Mouse (Mus musculus) adipocyte (in vitro differentiated cells): ENCODE measurements around the gene Slc13a1.
"Not testable (repeated sequence)": the region's sequence is repeated elsewhere in the genome, so short reads cannot be mapped to it uniquely, and the experiment has no call there.

Source experiments
- DNase-seq: peaks from one replicate; pipeline ENCODE4 v3.0.0-alpha.2; 2016; ENCODE audit warnings: low spot score

Slc13a1 gene

DNA sequence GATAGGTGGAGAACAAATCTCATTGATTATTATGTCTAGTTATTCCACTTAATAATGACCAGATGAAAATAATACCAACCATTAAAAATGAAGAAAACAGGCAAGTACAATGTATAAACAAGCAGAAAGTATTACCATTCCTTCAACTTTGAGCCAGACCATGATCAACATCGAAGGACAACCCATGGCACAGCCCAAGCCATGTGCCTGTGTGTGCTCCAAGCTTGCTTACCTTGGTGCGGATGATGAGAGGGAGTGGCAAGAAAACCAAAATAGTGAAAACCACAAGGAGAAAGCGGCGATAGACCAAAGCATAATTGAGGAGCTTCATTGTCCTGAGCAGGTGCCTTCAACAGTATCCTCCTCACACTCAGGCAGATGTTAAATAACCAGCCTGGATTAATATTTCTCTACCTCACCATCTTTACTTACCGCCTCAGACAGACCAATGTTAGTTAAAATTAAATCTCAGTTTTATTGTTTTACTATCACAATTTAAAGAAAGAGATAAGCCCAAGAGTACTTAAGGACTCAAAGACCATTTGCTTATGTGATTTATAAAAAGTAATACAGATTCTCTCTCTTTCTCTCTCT is at the start of gene Slc13a1:
Gene Slc13a1, minus strand, starts transcription at position 359 of the 594 bp plus-strand sequence.
- DNase-seq = no peak

DNA sequence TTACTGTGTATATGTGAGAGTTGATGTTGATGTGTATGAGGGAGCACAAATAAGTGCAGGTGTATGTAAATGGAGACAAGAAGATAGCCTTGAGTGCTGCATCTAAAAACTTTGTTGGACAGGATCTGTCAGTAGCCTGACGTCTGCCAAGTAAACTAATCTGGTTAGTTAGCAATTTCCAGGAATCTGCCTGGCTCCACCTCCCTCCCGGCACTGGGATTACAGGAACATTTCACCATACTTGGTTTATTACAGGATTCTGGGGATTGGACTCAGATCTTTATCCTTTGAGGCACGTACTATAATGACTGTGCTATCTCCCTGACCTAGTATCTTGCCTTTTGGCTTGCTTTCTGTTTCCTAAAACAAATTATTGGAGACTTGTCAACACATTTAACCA is 40.0 kb upstream of the Slc13a1 start:
- DNase-seq = no peak

DNA sequence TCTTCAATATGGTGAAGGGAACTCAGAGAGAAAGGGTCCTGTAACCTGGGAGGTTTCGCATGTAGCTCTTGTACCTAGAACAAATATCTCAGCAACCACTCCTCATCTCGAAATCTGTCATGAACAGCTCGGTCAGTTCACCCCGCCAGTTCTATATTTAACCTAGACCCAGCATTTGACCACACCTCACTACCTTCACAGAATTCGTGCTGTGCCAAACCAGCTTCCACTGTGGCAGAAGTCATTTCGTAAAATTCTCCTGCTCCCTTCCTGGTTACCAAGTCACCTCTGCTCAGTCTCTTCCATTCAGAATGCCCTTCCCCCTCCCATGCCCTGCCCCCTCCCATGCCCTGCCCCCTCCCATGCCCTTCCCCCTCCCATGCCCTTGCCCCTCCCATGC is 34.3 kb upstream of the Slc13a1 start:
- DNase-seq = no peak

DNA sequence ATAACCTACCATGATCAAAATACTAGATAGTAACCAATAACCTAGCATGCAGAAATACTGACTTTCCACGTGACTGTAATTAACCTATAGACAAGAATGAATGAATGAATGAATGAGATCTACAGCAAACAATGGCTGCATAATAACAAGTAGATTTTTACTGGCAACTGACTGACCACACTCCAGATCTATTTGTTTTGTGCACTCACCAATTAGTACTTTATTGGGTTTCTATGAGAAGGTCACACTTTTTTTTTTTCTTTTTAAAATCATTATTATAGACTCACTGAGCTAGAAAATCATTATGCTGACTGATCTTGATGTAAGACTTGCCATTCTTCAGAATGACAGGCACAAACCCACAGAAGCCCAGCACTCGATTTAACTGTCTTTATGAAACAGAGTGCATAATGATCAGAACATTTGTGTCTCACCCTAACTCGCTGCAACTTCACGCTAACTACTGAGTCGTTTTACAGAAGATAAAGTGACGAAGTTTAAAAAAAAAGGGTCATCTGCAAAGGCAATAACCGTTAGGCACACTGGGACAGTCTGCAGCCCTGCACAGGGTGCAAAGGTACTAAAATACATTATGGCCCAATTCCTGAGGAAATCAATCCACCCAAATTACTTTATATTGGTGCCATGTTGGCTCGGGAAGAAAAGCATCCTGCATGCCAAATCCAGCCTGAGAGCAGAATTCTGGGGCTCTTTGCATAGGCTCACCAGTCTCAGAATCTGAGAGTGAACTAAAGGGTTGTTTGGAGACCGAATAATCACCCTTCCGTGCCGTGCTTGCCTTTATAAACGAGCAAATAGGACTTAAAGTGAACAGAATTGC is 33.0 kb upstream of the Slc13a1 start:
- DNase-seq = no peak

DNA sequence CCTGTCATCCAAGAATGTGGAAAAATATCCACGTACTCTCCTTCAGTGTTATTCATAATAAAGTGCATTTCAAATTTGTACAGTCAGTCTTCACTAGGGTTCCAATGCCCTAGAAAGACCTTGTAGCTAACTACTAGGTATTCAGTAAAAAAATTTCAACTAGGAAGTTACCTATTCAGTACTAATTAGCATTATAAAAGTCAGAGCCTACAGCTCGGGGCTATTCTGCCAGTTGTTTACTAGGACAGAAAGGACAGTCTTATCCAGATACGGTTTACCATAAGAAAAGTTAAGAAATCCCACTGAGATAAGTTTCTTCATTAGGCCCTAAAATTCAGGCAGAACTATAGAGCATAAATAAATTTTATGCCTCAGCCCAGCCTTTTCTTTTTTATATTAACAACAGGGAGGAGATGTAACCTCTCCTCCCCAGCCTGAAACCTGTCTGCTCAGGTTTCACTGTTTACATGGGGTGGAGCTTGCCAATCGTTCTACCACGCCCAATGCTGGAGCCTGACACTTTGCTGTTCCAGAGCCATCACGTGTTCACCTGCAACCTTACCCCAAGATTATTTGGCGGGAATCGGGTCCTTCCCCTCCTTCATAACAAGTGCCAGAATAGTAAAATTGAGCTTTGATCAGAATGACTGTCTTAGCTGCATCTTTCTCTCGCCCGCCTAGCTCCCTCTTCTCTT is 29.8 kb upstream of the Slc13a1 start:
- not testable (repeated sequence) for DNase-seq

DNA sequence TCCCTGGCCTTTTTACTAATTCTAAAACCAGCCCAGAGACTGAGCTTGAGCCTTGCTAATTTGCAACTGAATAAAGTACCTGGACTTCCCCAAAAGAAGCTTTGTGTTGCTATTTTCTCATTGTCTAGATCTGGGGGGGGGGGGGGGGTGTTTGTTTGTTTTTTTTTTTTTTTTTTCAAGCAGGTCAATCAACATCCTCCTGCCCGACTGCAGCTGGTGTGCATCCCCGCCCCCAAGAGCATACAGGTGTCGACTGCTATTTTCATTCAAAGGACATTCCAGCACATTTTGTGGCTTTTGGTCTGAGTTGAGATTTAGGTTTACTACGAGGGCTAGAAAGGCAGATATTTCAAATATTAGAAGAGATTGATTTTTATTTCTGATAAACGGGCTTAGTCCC is 28.5 kb upstream of the Slc13a1 start:
- DNase-seq = not testable (repeated sequence)

DNA sequence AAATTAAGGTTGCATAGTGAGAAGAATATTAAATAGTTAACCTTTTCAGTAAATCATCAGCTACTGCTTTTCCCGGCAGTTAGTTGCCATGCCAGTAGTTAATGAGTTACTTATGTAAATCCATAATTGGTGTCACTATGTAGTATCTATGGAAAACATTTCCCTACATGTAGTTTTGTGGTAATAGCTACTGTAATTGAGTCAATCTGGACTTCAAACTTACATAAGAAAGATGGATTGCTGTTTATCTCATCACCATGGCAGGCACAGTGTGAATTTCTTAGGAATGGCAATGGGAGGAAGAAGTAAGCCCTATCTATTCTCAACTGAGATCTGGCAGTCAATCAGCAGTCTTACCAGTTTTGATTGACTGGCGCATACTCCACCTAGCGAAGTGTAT is 15.5 kb upstream of the Slc13a1 start:
- DNase-seq = no peak

DNA sequence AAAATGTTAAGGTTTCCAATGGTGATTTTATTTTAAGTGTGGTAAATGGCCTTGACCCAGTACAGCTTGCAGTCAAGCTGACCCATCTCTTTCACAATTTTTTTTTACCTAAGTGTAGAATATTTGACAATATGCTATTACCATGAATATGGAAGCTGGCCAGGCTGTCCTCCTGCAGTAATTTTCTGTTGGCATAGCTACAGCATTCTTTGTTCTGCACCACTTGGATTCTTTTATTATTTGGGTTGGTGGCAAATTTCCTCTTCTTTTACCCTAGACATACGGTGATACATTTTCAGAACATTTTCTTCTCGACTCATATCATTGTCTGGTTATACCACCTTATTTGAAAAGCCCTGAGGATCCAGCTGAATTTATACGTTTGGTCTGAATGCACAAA is 7.5 kb upstream of the Slc13a1 start:
- no peak for DNase-seq

DNA sequence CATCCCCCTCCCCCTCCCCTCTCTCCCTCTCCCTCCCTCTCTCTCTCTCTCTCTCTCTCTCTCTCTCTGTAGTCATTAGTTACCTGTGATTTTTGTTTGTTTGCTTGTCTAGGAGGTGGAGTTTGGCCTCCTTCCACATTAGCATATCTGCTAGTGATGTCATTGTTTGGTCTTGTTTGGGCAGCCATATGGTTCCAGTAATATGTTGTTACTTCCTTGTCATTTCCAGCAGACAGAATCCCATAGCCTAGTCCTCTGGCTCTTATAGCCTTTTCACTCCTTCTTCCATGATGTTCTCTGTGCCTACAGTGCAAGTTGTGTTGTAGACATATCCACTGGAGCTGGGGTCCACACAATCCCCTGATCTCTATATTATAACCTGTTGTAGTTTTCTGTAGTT is 6.1 kb upstream of the Slc13a1 start:
- no peak for DNase-seq

DNA sequence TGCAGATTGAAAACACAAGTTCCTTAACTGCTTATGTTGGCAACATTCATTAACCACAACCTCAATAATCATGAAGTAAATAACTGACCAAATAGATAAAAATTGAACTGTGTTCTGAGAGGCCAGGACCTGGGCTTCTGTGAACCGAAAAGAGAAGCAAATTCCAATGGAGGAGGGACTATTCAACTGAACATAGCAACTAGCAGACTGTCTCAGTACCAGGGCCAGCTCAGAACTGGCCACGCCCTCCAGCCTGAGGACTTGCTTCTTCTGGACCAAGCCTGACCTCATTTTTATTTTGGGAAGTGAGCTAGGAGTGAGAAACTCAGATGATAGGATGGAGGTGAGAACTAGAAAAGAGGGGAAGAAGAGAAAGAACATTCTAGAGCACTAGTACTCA is 4.8 kb upstream of the Slc13a1 start:
- no peak for DNase-seq

DNA sequence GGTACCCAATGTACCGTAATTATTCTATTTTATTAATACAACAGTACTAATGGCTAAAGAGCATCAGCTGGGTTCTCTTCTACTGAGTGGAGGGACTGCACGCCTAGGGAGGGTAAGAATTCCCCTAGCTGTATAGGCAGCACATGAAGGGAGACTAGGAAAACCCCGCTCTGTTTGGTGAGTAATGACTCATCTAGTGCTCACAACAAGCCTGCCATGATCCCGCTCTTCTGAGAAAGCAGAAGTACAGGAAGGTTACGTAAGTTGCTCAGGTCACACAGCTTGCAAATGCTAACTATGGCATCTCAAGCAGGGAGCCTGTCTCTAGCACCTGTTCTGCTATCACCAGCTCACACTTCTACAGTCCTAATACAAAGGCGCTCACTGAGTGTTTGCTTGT is 1.1 kb downstream of the Slc13a1 start:
- no peak for DNase-seq

DNA sequence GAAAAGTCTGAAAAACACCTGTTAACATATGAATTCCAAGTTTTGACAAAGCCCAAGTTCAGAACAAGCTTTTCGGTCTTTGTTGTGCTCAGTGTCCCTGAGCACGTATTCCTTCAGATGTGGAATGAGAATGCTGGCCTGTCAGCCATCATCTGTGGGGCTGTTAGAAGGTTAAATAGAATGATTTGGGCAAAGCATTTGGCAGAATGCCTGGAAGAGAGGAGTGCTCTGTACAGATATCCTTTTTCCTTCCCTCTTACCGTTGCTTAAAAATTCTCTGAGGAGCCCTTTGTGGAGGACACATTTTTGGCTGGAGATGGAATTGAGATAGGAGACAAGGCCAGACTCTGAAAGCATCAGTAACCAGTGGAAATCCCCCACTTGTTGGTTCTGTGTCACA is 2.6 kb downstream of the Slc13a1 start:
- no peak for DNase-seq

DNA sequence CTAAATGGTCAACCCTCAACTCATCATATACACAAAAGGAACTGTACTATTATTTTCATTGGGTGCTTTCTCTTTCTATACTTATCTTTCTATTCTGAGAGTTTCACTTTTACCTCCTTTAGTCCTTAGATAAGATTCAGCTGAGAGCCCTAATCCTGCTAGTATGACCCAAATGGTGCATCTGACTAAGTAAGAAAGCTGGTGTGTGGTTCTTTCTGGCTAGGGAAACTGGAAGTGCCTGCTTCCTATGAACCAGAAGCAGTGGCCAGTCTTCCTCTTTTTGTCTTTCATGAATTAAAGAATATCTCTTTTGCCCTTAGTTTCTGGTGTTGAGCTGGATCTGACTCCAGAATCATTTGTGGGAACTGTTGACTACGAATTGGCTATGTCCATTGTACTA is 8.1 kb downstream of the Slc13a1 start:
- DNase-seq = no peak

DNA sequence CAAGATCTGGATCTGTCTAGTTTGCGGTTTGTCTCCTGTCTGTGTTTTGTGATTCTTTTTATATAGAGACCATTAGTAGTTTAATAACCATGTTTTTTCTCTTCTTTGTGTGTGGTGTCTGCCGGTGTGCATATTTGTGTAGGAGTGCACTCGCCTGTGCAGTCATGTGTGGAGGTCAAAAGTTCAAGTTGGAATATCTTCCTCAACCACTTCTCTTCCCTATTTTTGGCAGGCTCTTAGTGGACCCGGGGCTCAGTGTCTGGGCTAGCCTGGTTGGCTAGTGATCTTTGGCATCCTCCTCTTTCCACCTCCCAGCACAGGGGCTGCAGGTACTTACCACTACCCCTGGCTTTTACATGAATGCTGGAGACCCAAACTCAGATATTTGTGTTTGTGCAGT is 13.0 kb downstream of the Slc13a1 start:
- DNase-seq = no peak

DNA sequence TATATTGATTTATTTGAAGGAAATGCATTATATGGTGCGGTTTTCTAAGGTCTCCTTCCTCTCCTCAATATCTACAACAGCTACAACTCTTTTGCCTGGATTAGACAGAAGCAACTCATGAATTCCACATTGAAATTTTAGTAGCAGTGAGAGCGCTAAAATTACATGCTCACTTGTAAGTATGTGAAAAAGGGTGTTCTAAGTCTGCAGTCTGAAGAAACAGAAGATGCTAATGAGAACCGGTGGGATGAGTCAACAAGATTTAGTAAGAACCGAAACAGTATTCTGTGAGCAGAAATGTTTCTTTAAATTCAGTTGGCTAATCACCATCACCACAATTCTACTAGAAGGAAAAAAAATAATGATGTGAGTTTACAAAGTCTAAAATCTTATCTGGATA is 34.9 kb downstream of the Slc13a1 start:
- no peak for DNase-seq

DNA sequence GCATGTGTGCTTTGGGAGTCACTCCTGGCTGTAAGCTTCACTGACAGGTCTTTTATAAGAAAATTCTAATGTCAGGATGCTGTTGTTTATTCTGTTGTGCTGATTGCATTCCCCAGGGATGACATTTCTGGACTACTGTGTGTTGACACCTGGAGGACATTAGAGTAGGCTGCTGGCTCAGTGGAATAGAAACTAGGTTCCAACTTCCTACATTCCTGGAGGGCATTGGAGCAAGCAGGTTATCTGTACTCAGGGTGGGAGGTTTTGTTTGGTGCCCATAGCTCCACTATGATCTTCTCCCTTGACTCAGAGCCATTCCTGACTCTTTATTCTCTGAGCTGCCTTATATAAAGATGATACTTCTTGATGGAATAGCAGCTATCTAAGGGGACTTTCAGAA is 45.3 kb downstream of the Slc13a1 start:
- no peak for DNase-seq

DNA sequence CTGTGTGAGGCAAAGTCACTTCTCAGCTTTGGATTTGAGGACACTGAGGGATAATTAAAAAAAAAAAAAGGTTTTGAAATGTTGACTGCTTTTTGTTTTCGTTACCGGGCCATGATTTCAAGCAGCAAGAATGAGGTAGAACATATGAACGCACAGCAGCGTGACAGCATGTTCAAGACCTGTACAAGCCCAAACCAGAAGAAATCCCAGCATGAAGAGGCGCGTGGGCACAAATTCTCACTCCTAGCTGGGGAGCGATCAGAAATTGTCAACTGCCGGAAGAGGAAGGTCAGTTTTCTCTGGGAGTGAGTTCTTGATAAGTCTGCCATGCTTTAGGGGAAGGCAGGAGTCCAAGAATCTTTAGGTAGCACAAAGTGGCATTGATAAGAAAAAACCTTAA is 56.3 kb downstream of the Slc13a1 start:
- no peak for DNase-seq

DNA sequence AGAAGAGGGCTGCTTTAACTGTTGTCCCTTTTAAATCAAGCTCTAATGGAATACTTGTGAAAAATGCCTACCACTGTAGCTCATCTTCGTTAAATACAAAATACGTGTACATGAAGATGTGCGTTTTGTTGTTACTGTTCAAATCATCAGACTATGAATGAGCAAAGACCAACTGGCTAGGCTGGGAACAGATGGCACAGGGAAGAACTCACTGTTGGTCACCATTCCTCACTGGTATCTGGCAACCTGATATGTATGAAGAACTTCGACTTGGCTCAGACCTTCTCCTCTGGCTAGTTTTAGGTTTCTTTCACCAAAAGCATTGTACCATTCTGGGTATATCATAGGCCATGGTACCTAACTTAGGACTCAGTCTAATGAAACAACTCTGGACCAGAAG is 59.4 kb downstream of the Slc13a1 start:
- no peak for DNase-seq

DNA sequence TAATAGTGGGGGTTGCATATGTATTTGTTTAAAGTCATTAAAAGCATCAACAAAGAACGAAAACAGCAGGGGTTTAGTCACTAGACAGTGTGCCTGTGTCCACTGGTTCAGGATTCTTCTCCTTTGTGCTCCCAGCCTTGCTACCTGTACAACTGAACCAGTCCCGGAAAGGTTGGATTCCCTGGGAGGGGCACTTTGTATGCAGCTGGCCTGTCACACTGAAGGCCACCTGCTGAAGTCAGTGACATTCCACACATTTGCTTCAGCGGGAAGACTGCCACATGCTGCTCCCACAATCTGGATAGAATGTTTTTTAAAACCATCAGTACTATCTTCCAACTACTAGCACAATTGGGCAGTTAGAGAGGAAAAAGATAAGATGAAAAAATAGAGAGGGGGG is 61.7 kb downstream of the Slc13a1 start:
- no peak for DNase-seq

DNA sequence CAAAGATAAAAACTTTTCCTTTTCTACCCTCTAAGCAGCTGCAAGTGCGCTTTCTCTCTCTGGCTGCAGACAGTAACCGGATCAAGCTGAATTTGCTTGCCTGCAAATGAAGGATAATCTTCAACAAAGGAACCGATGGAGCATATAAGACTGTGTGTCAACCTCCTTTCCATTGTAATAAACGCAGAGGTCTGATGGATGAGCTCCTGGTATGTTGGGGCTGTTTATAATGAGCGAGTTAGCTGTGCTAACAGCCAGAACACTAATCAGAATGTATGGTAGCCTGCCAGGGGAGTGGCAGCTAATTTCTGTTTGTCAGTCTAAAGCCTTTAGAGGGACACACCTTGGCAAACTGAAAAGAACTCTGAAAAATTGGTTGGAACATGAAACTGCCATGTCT is 62.2 kb downstream of the Slc13a1 start:
- DNase-seq = no peak

DNA sequence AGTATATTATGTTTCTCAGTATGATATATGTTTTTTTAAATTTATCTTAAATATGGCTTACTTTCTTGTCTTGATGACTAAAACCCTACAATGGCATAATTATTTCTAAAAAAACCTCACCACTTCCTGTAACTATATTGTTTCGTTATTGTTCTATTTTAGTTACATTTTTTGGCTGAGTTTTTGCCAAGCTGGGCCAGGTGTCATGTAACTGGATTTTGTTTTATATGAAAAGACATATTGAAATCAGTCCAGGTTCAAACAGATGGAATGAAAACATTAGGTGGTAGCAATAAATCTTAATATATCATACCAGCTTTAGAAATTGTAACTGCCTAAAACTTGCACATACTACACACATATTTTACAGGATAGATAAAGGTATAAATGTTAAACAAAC is 66.6 kb downstream of the Slc13a1 start:
- DNase-seq = no peak

DNA sequence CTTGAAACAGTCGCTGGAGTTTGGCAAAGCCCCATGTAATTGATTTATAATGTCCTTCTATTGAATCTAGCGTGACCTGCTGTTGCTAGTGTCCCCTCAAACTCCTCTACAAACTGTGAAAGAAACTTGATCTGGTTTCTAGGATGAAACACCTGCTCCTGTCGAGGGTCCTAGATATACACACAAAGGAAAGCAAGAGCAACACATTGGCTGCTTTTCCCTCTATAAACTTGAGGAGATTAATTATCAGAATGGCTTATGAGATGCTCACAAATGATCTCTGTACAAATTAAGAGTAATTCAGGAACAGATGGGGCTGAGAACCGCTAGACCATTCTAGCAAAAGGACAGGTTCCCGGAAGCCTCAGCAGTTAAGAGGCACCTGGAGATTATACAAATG is 67.2 kb downstream of the Slc13a1 start:
- no peak for DNase-seq

DNA sequence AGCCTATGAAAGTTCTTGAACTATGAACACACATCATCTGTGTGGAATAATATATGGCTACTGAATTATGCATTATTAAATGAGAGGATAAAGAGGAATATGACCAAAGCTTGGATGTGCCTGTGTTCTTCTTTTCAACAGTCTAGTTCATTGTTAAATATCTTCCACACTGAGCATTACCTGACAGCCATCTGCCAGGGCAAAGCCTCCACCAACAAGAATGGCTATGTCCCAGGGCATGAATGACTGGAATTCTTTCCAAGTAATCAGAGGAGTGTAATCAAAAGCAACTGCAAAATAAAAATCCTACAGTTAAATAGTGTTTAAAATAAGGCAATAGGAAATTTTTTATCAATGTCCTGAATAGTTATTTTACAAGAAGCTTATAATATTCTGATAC is 70.5 kb downstream of the Slc13a1 start:
- no peak for DNase-seq
